Mouse (Mus musculus) embryonic facial prominence, embryonic 15.5 days (tissue): ENCODE data around the gene Cyth2. TPM values are rescaled to one million over a fixed set of nuclear protein-coding genes. Genes with fewer than 3 reads are reported as not detected.

ENCODE experiments used
- ATAC-seq: fragments of 200-750 bp; cut with Nextera tagmentation; 2 replicates; pipeline ENCODE4 v1.8.0; 2017; ENCODE audit warnings: low read depth, moderate TSS enrichment; ENCODE audit not compliant: insufficient number of reproducible peaks, low FRiP score, low TSS enrichment
- H3K27ac ChIP-seq: fragments of 300-500 bp; sonication (generic); replicated peaks from 2 replicates; pipeline ENCODE4 v1.5.1; 2015; ENCODE audit warnings: mild to moderate bottlenecking, inconsistent platforms
- H3K27me3 ChIP-seq: fragments of 300-500 bp; sonication (generic); 2 replicates; pipeline ENCODE4 v1.6.1; 2015; ENCODE audit warnings: inconsistent platforms
- H3K36me3 ChIP-seq: fragments of 300-500 bp; sonication (generic); 2 replicates; pipeline ENCODE4 v1.6.1; 2015; ENCODE audit warnings: mild to moderate bottlenecking, inconsistent platforms
- H3K4me1 ChIP-seq: fragments of 300-500 bp; sonication (generic); 2 replicates; pipeline ENCODE4 v1.6.1; 2015; ENCODE audit warnings: inconsistent platforms
- H3K4me2 ChIP-seq: fragments of 300-500 bp; sonication (generic); replicated peaks from 2 replicates; pipeline ENCODE4 v1.6.1; 2015; ENCODE audit warnings: mild to moderate bottlenecking, inconsistent platforms
- H3K4me3 ChIP-seq: fragments of 300-500 bp; sonication (generic); replicated peaks from 2 replicates; pipeline ENCODE4 v1.5.1; 2015; ENCODE audit warnings: mild to moderate bottlenecking, inconsistent platforms
- H3K9ac ChIP-seq: fragments of 300-500 bp; sonication (generic); 2 replicates; pipeline ENCODE4 v1.6.1; 2015; ENCODE audit warnings: inconsistent platforms
- H3K9me3 ChIP-seq: fragments of 300-500 bp; sonication (generic); replicated peaks from 2 replicates; pipeline ENCODE4 v1.6.1; 2016; ENCODE audit warnings: inconsistent platforms
- WGBS: fragments of 180-500 bp; shearing (Covaris S2); methylation state at CpG from one replicate; pipeline ENCODE4 v1.1.7; 2015; 5-methylcytosine and 5-hydroxymethylcytosine counted together
- polyA plus RNA-seq: library from polyadenylated mRNA; unstranded; fragments of >200 nt; fragmentation: Nextera tagmentation; extraction: Ambion mirVana; gene quantifications from 2 replicates; pipeline ENCODE4 v1.2.1, GENCODE M21; 2015

Cyth2 gene
- polyA plus RNA-seq, 1 experiment from 2014 or later = 129 TPM

GRCm38 (mm10) chr7:45833148-45833790 lies 18.9 kb upstream of the Cyth2 start:
- no peak overlapping the region for H3K9ac ChIP-seq
- H3K36me3 ChIP-seq = peaks cover 4% of the 10 kb centered on the region; the same call in 1 of the 2 replicates
- H3K27ac ChIP-seq = no peak overlapping the region
- ATAC-seq = no peak
- H3K27me3 ChIP-seq = peaks cover 54% of the 10 kb centered on the region
- WGBS = under 1% methylated on average over 80 of the region's 86 CpGs
- peak overlapping the region; percentile 44 for H3K4me3 ChIP-seq
- H3K4me2 ChIP-seq = peak overlapping the region; percentile 66
- peaks cover 31% of the 10 kb centered on the region for H3K4me1 ChIP-seq
- no peaks in the 10 kb centered on the region for H3K9me3 ChIP-seq

DNA sequence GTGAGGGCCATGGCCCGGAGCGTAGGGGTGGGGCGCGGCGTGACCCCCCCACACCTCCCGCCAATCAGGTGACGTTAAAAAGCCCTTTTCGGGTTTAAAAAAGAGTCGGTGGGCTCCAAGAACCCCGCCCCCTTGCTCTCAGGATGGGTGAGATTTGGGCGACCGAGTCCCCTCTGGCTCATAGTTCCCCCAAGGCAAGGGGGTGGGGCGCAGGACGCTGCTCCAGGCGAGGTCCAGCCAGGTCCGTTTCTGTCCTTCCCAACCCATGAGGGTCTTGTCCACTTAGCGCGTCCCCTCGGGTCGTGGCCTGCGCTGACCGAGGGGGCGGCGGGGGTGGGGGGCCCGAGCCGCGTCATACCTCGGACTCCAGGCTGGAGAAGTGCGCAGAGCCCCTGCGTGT lies 18.0 kb upstream of the Cyth2 start:
- Histone ChIP-seq H3K4me3 (peak overlapping the region; percentile 44), H3K9ac (no peak overlapping the region), H3K4me1 (peaks cover 31% of the 10 kb centered on the region), H3K36me3 (peaks cover 13% of the 10 kb centered on the region), H3K27ac (no peak overlapping the region), H3K9me3 (no peaks in the 10 kb centered on the region), H3K4me2 (peak overlapping the region; percentile 66), H3K27me3 (peaks cover 54% of the 10 kb centered on the region)
- 5% methylated on average over 30 of the region's 30 CpGs for WGBS
- no peak for ATAC-seq

GRCm38 (mm10) chr7:45831128-45831525 lies 16.7 kb upstream of the Cyth2 start:
- WGBS = 18% methylated on average over 5 of the region's 5 CpGs
- Histone ChIP-seq H3K27me3 (peaks cover 50% of the 10 kb centered on the region), H3K4me2 (peak overlapping the region; percentile 75), H3K4me3 (peak overlapping the region; percentile 94), H3K36me3 (peaks cover 26% of the 10 kb centered on the region), H3K9me3 (no peaks in the 10 kb centered on the region), H3K9ac (0 out of 2 replicates have a peak overlapping the region, but pooled peaks have one; percentile 79), H3K4me1 (peaks cover 31% of the 10 kb centered on the region), H3K27ac (no peak overlapping the region)
- ATAC-seq = no peak

DNA sequence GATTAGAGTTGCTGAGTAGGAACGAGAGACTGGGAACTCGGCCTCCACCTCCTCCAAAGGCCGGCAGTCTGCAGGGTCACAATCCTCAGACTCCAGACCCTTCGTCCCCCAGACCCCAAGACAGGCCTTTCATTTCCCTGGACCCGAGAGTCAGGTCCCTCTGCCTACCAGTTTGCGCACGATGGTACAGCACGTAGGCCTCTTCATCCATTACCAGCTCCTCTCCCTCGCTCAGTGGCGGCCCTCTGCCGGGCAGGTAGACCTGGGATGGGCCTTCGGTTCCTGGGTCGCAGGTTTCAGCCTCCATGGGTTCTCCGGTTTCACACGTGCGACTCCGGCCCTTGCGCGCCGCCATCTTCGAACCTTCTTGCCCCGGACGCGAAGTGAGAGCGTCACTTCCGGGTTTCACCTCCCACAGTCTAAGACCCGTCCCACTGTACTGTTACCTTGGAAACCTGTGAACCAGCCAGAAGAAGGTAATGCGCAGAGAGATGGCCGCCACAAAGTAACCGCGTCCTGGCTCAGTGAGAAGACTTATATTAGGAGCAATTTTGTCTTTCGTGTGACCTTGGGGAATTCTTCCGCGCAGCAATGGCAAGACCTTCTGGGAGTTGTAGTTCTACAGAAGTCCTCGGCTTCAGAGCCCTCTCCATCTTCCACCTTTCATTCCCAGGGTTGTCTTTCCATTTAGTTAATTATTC lies 16.2 kb upstream of the Cyth2 start, which contains the start of gene Grwd1:
TSS of gene Grwd1 (minus strand) at position 518 of the 701 bp plus-strand sequence.
- ATAC-seq = peak; percentile 86
- peaks cover 31% of the 10 kb centered on the region for H3K4me1 ChIP-seq
- H3K9me3 ChIP-seq = no peaks in the 10 kb centered on the region
- H3K36me3 ChIP-seq = peaks cover 31% of the 10 kb centered on the region
- H3K9ac ChIP-seq = peak within 1 kb of the TSS; percentile 79
- peaks cover 47% of the 10 kb centered on the region for H3K27me3 ChIP-seq
- no peak within 1 kb of the TSS; the same call in 1 of the 2 replicates for H3K27ac ChIP-seq
- peak within 1 kb of the TSS; percentile 75 for H3K4me2 ChIP-seq
- WGBS = under 1% methylated on average over 35 of the region's 35 CpGs
- peak within 1 kb of the TSS; percentile 94 for H3K4me3 ChIP-seq

DNA sequence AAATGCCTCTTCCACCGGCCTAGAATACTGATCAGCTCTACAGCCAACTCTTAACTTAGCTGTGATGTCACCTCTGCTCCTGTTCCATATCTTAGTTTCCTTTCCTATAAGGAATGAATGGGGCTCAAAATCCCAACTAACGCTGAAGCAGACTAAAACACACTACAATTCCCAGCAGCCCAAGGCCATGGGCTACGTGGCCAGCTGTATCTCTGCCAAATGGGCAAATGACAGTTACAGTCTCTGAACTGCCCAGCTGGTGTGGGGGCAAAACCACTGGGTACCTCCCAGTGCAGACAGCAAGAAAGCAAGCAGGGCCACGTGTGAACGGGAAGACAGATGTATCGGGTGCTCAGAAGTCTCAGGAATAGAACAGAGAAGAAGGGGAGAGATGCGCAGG lies 12.2 kb upstream of the Cyth2 start:
- ATAC-seq = no peak
- peaks cover 13% of the 10 kb centered on the region for H3K4me1 ChIP-seq
- H3K36me3 ChIP-seq = peaks cover 61% of the 10 kb centered on the region
- no peak overlapping the region for H3K4me2 ChIP-seq
- H3K27me3 ChIP-seq = peaks cover 7% of the 10 kb centered on the region
- H3K9ac ChIP-seq = no peak overlapping the region
- H3K27ac ChIP-seq = no peak overlapping the region
- WGBS = 93% methylated on average over 7 of the region's 7 CpGs
- no peaks in the 10 kb centered on the region for H3K9me3 ChIP-seq
- no peak overlapping the region for H3K4me3 ChIP-seq

- Histone ChIP-seq H3K27ac (no peak within 1 kb of the TSS), H3K27me3 (no peaks in the 10 kb centered on the region), H3K4me1 (peaks cover 6% of the 10 kb centered on the region), H3K9ac (no peak within 1 kb of the TSS; the same call in 1 of the 2 replicates), H3K36me3 (peaks cover 61% of the 10 kb centered on the region), H3K9me3 (no peaks in the 10 kb centered on the region), H3K4me2 (no peak within 1 kb of the TSS), H3K4me3 (no peak within 1 kb of the TSS)
- 71% methylated on average over 7 of the region's 7 CpGs for WGBS
- no peak for ATAC-seq
Measured at GRCm38 (mm10) chr7:45824598-45824997, 10.2 kb upstream of the Cyth2 start, which contains the start of gene Kcnj14. Kcnj14 (minus strand) TSS chr7:45824782.

DNA sequence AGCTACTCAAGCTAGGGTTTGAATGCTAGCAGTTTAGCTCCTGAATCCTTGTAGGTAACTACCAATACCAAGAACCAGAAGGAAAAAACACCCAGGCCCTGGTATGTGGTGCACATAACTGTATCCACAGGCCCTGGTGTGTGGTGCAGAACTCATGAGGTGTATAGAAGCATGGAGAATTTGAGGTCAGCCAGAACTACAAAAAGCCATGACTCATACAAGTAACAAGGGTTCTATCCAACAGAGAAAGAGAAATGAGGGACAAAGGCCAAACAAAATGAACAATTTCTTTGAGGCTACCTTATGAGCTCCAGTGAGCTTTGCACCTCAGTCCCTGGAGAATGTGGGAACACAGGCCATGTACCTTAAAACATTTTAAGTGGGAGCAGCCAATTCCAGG lies 6.5 kb upstream of the Cyth2 start:
- no peak overlapping the region for H3K27ac ChIP-seq
- H3K27me3 ChIP-seq = 0 out of 2 replicates have a peak, but pooled peaks cover 4% of the 10 kb centered on the region
- H3K4me1 ChIP-seq = peaks cover 3% of the 10 kb centered on the region; the same call in 1 of the 2 replicates
- H3K36me3 ChIP-seq = peaks cover 34% of the 10 kb centered on the region
- ATAC-seq = no peak
- no peak overlapping the region for H3K9ac ChIP-seq
- no peak overlapping the region for H3K4me3 ChIP-seq
- no peaks in the 10 kb centered on the region for H3K9me3 ChIP-seq
- H3K4me2 ChIP-seq = no peak overlapping the region

GRCm38 (mm10) chr7:45819843-45820242 lies 5.5 kb upstream of the Cyth2 start:
- Histone ChIP-seq H3K4me3 (peak overlapping the region; percentile 24; the same call in 1 of the 2 replicates), H3K27ac (no peak overlapping the region), H3K4me1 (peaks cover 11% of the 10 kb centered on the region), H3K36me3 (peaks cover 23% of the 10 kb centered on the region), H3K9me3 (no peaks in the 10 kb centered on the region), H3K9ac (no peak overlapping the region), H3K4me2 (peak overlapping the region; percentile 40), H3K27me3 (0 out of 2 replicates have a peak, but pooled peaks cover 4% of the 10 kb centered on the region)
- no peak for ATAC-seq
- WGBS = 8% methylated on average over 25 of the region's 25 CpGs

- no peak overlapping the region for H3K27ac ChIP-seq
- no peaks in the 10 kb centered on the region for H3K9me3 ChIP-seq
- no peak overlapping the region for H3K4me2 ChIP-seq
- H3K4me3 ChIP-seq = no peak overlapping the region
- ATAC-seq = no peak
- peaks cover 19% of the 10 kb centered on the region for H3K36me3 ChIP-seq
- peaks cover 25% of the 10 kb centered on the region for H3K4me1 ChIP-seq
- H3K9ac ChIP-seq = no peak overlapping the region; the same call in 1 of the 2 replicates
- 48% methylated on average over 2 of the region's 2 CpGs for WGBS
- H3K27me3 ChIP-seq = 0 out of 2 replicates have a peak, but pooled peaks cover 4% of the 10 kb centered on the region
Measured at GRCm38 (mm10) chr7:45815984-45816351, 1.6 kb upstream of the Cyth2 start.

DNA sequence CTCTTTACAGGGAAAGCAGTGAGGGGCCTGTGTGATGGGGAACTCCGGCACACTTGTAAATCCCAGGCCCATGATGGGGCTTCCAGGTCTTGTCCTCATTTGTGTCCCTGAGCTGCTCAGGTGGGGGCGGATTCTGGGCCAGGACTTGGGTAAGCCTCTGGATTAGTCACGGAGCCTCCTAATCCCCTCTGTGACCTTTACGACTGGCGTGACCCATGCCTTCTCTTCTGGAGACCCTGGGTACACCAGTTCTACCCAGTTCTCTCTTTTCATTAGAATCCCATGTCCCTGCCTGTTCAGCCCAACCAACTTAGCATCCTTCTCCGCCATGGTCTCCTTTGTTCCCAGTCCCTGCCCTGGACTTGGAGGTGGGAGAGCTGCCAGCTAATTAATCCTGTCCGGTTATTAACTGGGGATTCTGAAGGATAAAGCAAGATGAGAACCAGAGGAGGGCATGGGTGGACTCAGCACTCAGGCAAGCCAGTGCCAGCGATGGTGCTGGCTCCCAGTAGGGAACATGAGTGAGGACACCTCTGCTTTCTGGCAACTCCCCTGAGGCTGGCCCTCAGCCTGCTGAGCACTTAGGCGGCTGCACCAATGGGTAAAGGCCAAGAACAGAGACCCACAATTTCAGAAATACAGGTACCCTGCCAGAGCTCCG lies 1.1 kb upstream of the Cyth2 start:
- no peak for ATAC-seq
- Histone ChIP-seq H3K4me3 (peak overlapping the region; percentile 38; the same call in 1 of the 2 replicates), H3K27me3 (0 out of 2 replicates have a peak, but pooled peaks cover 4% of the 10 kb centered on the region), H3K9ac (peak overlapping the region; percentile 9; the same call in 1 of the 2 replicates), H3K36me3 (peaks cover 24% of the 10 kb centered on the region), H3K9me3 (no peaks in the 10 kb centered on the region), H3K4me2 (peak overlapping the region; percentile 52; the same call in 1 of the 2 replicates), H3K27ac (0 out of 2 replicates have a peak overlapping the region, but pooled peaks have one; percentile 2), H3K4me1 (peaks cover 25% of the 10 kb centered on the region)
- 37% methylated on average over 10 of the region's 10 CpGs for WGBS

GRCm38 (mm10) chr7:45814841-45815240 lies 460 bp upstream of the Cyth2 start:
- H3K4me1 ChIP-seq = peaks cover 23% of the 10 kb centered on the region
- H3K9me3 ChIP-seq = no peaks in the 10 kb centered on the region
- H3K36me3 ChIP-seq = peaks cover 30% of the 10 kb centered on the region
- peak overlapping the region; percentile 38 for H3K4me3 ChIP-seq
- no peak for ATAC-seq
- no peak overlapping the region for H3K9ac ChIP-seq
- H3K4me2 ChIP-seq = peak overlapping the region; percentile 52
- H3K27ac ChIP-seq = 0 out of 2 replicates have a peak overlapping the region, but pooled peaks have one; percentile 2
- WGBS = 4% methylated on average over 5 of the region's 5 CpGs
- H3K27me3 ChIP-seq = 0 out of 2 replicates have a peak, but pooled peaks cover 4% of the 10 kb centered on the region
